Comparison of ENCODE assay signal across 8 mouse cellular contexts in genomic region chr5:114773780-114774179, GRCm38 (mm10). TPM values are rescaled to one million over a fixed set of nuclear protein-coding genes. Genes with fewer than 3 reads are reported as not detected.
A peak's percentile ranks its signal among the peaks of the same experiment; 100 is the strongest.
DNase-seq lines count a peak whose midpoint lies in the region; ATAC-seq and TF ChIP-seq lines count a peak whose summit lies in the region.

No protein-coding gene starts in this region.

- H3K27me3 ChIP-seq in C2C12 (ENCODE audit: control insufficient read depth, insufficient read depth, insufficient read length) = no peaks in the 10 kb centered on the region
- no peaks in the 10 kb centered on the region for H3K27me3 ChIP-seq in intestine, postnatal 0 days (replicated peaks; ENCODE audit: control insufficient read depth, insufficient read depth, low read length)
- H3K27me3 ChIP-seq in midbrain, embryonic 16.5 days (ENCODE audit: control insufficient read depth, insufficient read depth, low read depth, low read length) = no peaks in the 10 kb centered on the region

- peak overlapping the region; percentile 89 for H3K4me3 ChIP-seq in C2C12 (ENCODE audit: insufficient read depth, poor library complexity, severe bottlenecking)
- H3K4me3 ChIP-seq in intestine, postnatal 0 days (ENCODE audit: low read depth, low read length) = peak overlapping the region; percentile 100
- peak overlapping the region; percentile 81 for H3K4me3 ChIP-seq in midbrain, embryonic 16.5 days (ENCODE audit: low read depth, low read length)

- H3K4me1 ChIP-seq in intestine, postnatal 0 days (replicated peaks; ENCODE audit: control insufficient read depth, insufficient read depth, low read length) = no peaks in the 10 kb centered on the region
- peaks cover 43% of the 10 kb centered on the region for H3K4me1 ChIP-seq in midbrain, embryonic 16.5 days (ENCODE audit: control insufficient read depth, insufficient read depth, low read length)

- no peaks in the 10 kb centered on the region for H3K9me3 ChIP-seq in intestine, postnatal 0 days (ENCODE audit: control insufficient read depth)
- H3K9me3 ChIP-seq in midbrain, embryonic 16.5 days (replicated peaks; ENCODE audit: control insufficient read depth, low read length, poor library complexity, severe bottlenecking) = no peaks in the 10 kb centered on the region

- H3K79me3 ChIP-seq in C2C12 (ENCODE audit: low read depth) = peaks cover 49% of the 10 kb centered on the region

- peak overlapping the region; percentile 78 for H3K4me2 ChIP-seq in intestine, postnatal 0 days (replicated peaks; ENCODE audit: low read depth)
- peak overlapping the region; percentile 97 for H3K4me2 ChIP-seq in midbrain, embryonic 16.5 days (ENCODE audit: low read length)

- peaks cover 80% of the 10 kb centered on the region for H3K79me2 ChIP-seq in C2C12 (ENCODE audit: control insufficient read depth, insufficient read depth)

- peak overlapping the region; percentile 85 for H3K27ac ChIP-seq in intestine, postnatal 0 days (ENCODE audit: low read depth, low read length)
- H3K27ac ChIP-seq in midbrain, embryonic 16.5 days (ENCODE audit: low read length) = peak overlapping the region; percentile 97

- 0 out of 2 replicates have a peak, but pooled peaks have one; percentile 7 for ATAC-seq in erythroblast, adult 5-6 weeks (replicated peaks; ENCODE audit: low FRiP score, poor library complexity, severe bottlenecking)
- ATAC-seq in intestine, postnatal 0 days = no peak
- 0 out of 2 replicates have a peak, but pooled peaks have one; percentile 16 for ATAC-seq in midbrain, embryonic 16.5 days
- no peak for ATAC-seq in inflammation-experienced regulatory T-cells, adult 6 months

- no peaks in the 10 kb centered on the region for H3K36me3 ChIP-seq in C2C12 (ENCODE audit: control insufficient read depth, insufficient read depth)
- H3K36me3 ChIP-seq in intestine, postnatal 0 days (ENCODE audit: control insufficient read depth, insufficient read depth) = no peaks in the 10 kb centered on the region
- no peaks in the 10 kb centered on the region for H3K36me3 ChIP-seq in midbrain, embryonic 16.5 days (ENCODE audit: control insufficient read depth, insufficient read depth, low read length)

- peak; percentile 15 for DNase-seq in embryo, embryonic 10 days (ENCODE audit: low spot score)
- no peak for DNase-seq in embryo, embryonic 9.5 days (ENCODE audit: extremely low spot score)
- DNase-seq in adrenal gland, postnatal 36 days = no peak

- peak overlapping the region; percentile 94 for H3K9ac ChIP-seq in intestine, postnatal 0 days (ENCODE audit: low read depth, low read length)
- peak overlapping the region; percentile 94 for H3K9ac ChIP-seq in midbrain, embryonic 16.5 days (ENCODE audit: low read depth, low read length)

- peak overlapping the region; percentile 53 for H3ac ChIP-seq in C2C12 (ENCODE audit: control insufficient read depth, insufficient read length, low read depth)

- no peak for TF ChIP-seq CTCF in C2C12 (IDR thresholded peaks at IDR 0.05; ENCODE audit: control insufficient read depth, insufficient read depth, insufficient read length)
- TF ChIP-seq CTCF in intestine, postnatal 0 days (IDR thresholded peaks at IDR 0.05; ENCODE audit: low read depth) = no peak

- WGBS in intestine, postnatal 0 days = 0% methylated on average over 11 of the region's 11 CpGs
- WGBS in midbrain, embryonic 16.5 days = under 1% methylated on average over 11 of the region's 11 CpGs

TF ChIP-seq in C2C12, 6 proteins besides CTCF, POLR2A, EP300 and RAD21:
- TF ChIP-seq USF1 (IDR thresholded peaks at IDR 0.05; ENCODE audit: low read depth) (no peak), MYOD1 (IDR thresholded peaks at IDR 0.05; ENCODE audit: control insufficient read depth, insufficient read length, low read depth) (no peak), MAX (IDR thresholded peaks at IDR 0.05) (no peak), CEBPB (IDR thresholded peaks at IDR 0.05; ENCODE audit: low read depth) (no peak), FOSL1 (IDR thresholded peaks at IDR 0.05; ENCODE audit: insufficient read depth, low read length, poor library complexity, severe bottlenecking) (no peak), MYOG (IDR thresholded peaks at IDR 0.05; ENCODE audit: control insufficient read depth, extremely low read depth, insufficient read length) (no peak)

RNA-seq across cellular contexts. Expression of gene Ankrd13a, which starts 0.7 kb away (rescaled TPM):
- 55.2 TPM for polyA plus RNA-seq in C2C12 (2012; fragmentation: generic; extraction: Trizol)
- total RNA-seq in erythroblast, adult 5-6 weeks (2015; ENCODE audit: low replicate concordance) = 81.3 and 90.3 TPM in 2 replicates
- total RNA-seq in erythroblast, adult 5-6 weeks (2017; ENCODE audit: low replicate concordance) = 83.4 and 98.1 TPM in 2 replicates
- polyA plus RNA-seq in intestine, postnatal 0 days (2015; fragmentation: Nextera tagmentation; extraction: Ambion mirVana) = 59.7 and 61.9 TPM in 2 replicates
- 24.3 and 29.0 TPM in 2 replicates for polyA plus RNA-seq in midbrain, embryonic 16.5 days (2015; fragmentation: Nextera tagmentation; extraction: Ambion mirVana)
- polyA plus RNA-seq in inflammation-experienced regulatory T-cells, adult 6 months (2017; shearing (Covaris generic)) = 10 to 100 TPM; 18.9 to 22.4 (median 21.2) TPM
- 10 to 100 TPM; 68.6 to 91.4 TPM for total RNA-seq in adrenal gland, postnatal 36 days (2021)

RNA-seq across cellular contexts. Expression of gene Git2, which starts 1.5 kb away (rescaled TPM):
- 19.5 TPM for polyA plus RNA-seq in C2C12 (2012; fragmentation: generic; extraction: Trizol)
- 21.3 and 70.1 TPM in 2 replicates for total RNA-seq in erythroblast, adult 5-6 weeks (2015; ENCODE audit: low replicate concordance)
- 20.7 and 57.7 TPM in 2 replicates for total RNA-seq in erythroblast, adult 5-6 weeks (2017; ENCODE audit: low replicate concordance)
- polyA plus RNA-seq in intestine, postnatal 0 days (2015; fragmentation: Nextera tagmentation; extraction: Ambion mirVana) = 13.8 and 17.8 TPM in 2 replicates
- polyA plus RNA-seq in midbrain, embryonic 16.5 days (2015; fragmentation: Nextera tagmentation; extraction: Ambion mirVana) = 48.4 and 54.1 TPM in 2 replicates
- polyA plus RNA-seq in inflammation-experienced regulatory T-cells, adult 6 months (2017; shearing (Covaris generic)) = 100 to 1,000 TPM; 115 to 202 (median 146) TPM
- 10 to 100 TPM; 35.3 to 36.6 TPM for total RNA-seq in adrenal gland, postnatal 36 days (2021)

RNA-seq across cellular contexts. Expression of gene 1500011B03Rik, which starts 49.5 kb away (rescaled TPM):
- 34.7 TPM for polyA plus RNA-seq in C2C12 (2012; fragmentation: generic; extraction: Trizol)
- total RNA-seq in erythroblast, adult 5-6 weeks (2015; ENCODE audit: low replicate concordance) = 16.7 and 24.8 TPM in 2 replicates
- total RNA-seq in erythroblast, adult 5-6 weeks (2017; ENCODE audit: low replicate concordance) = 2.4 and 10.7 TPM in 2 replicates
- 59.0 and 60.5 TPM in 2 replicates for polyA plus RNA-seq in intestine, postnatal 0 days (2015; fragmentation: Nextera tagmentation; extraction: Ambion mirVana)
- polyA plus RNA-seq in midbrain, embryonic 16.5 days (2015; fragmentation: Nextera tagmentation; extraction: Ambion mirVana) = 272 and 306 TPM in 2 replicates
- polyA plus RNA-seq in inflammation-experienced regulatory T-cells, adult 6 months (2017; shearing (Covaris generic)) = 10 to 100 TPM; 41.1 to 61.7 (median 50.2) TPM
- total RNA-seq in adrenal gland, postnatal 36 days (2021) = 10 to 100 TPM; 32.2 to 40.7 TPM

Comparison
In these comparisons a context has a peak if more than half of its experiments do, and no peak if none do; other contexts are left out.
1. ATAC-seq: peak in erythroblast, adult 5-6 weeks (single experiment) and midbrain, embryonic 16.5 days (single experiment); none in intestine, postnatal 0 days (single experiment) and inflammation-experienced regulatory T-cells, adult 6 months (single experiment).
2. Peak in every context shown above with its lines, with median percentiles within 50 percentile points of each other: H3K4me3 ChIP-seq.